Comparison of ENCODE assay signal across 18 mouse cellular contexts in genomic region chr1:57664962-57665361, GRCm38 (mm10).
"Had no signal": no experiment of that assay in that cellular context is flagged by ENCODE, and none has a peak within 500 bp of the region (broad histone marks: within the 10 kb centered on the region; RNA-seq: fewer than 3 reads in every experiment).

No protein-coding gene starts in this region.

- H3K4me1 ChIP-seq: liver, embryonic 12.5 days; midbrain, embryonic 10.5 days; neural tube, embryonic 13.5 days; neural tube, embryonic 15.5 days had no signal

- H3K9me3 ChIP-seq: liver, embryonic 12.5 days; midbrain, embryonic 10.5 days; midbrain, embryonic 12.5 days; neural tube, embryonic 13.5 days; neural tube, embryonic 15.5 days had no signal

- H3K4me3 ChIP-seq: liver, embryonic 12.5 days; midbrain, embryonic 10.5 days; midbrain, embryonic 12.5 days; myocyte; neural tube, embryonic 13.5 days; neural tube, embryonic 15.5 days had no signal

- H3K4me2 ChIP-seq: liver, embryonic 12.5 days; midbrain, embryonic 12.5 days; neural tube, embryonic 13.5 days; neural tube, embryonic 15.5 days had no signal

- H3K27me3 ChIP-seq: liver, embryonic 12.5 days; midbrain, embryonic 12.5 days; neural tube, embryonic 13.5 days; neural tube, embryonic 15.5 days had no signal

- ATAC-seq: liver, embryonic 12.5 days had no signal

- H3K36me3 ChIP-seq: liver, embryonic 12.5 days; midbrain, embryonic 10.5 days; midbrain, embryonic 12.5 days; neural tube, embryonic 13.5 days; neural tube, embryonic 15.5 days had no signal

- H3K27ac ChIP-seq: liver, embryonic 12.5 days; liver, embryonic 14.5 days; midbrain, embryonic 10.5 days; midbrain, embryonic 12.5 days; neural tube, embryonic 13.5 days; neural tube, embryonic 15.5 days had no signal

- DNase-seq: lung, postnatal 14 days; lung, postnatal 36 days; midbrain, embryonic 14.5 days; retina, postnatal 1 day; right cerebral cortex, adult 18-20 months; right cerebral cortex, postnatal 25 days; right cerebral cortex, postnatal 4 days; spleen, adult 18-20 months; thymus, adult 18-20 months; thymus, postnatal 14 days; thymus, postnatal 36 days had no signal

- H3K9ac ChIP-seq: liver, embryonic 12.5 days; liver, embryonic 14.5 days; midbrain, embryonic 12.5 days; neural tube, embryonic 13.5 days; neural tube, embryonic 15.5 days had no signal
